Mouse (Mus musculus) limb, embryonic 14.5 days (tissue): Measurements from ENCODE around the gene Phtf1. TPM values are rescaled to one million over a fixed set of nuclear protein-coding genes. Genes with fewer than 3 reads are reported as not detected.
A peak's percentile ranks its signal among the peaks of the same experiment; 100 is the strongest.

ENCODE experiments used
- ATAC-seq: fragments of 200-750 bp; cut with Nextera tagmentation; 2 replicates; pipeline ENCODE4 v1.8.0; 2017; ENCODE audit warnings: low read depth, moderate number of reproducible peaks, moderate TSS enrichment; ENCODE audit not compliant: low FRiP score
- DNase-seq: peaks from one replicate; pipeline ENCODE4 v3.0.0-alpha.2; 2015; ENCODE audit warnings: low spot score
- H3K27ac ChIP-seq: fragments of 300-500 bp; sonication (generic); replicated peaks from 2 replicates; pipeline ENCODE4 v1.5.1; 2014; ENCODE audit warnings: low read depth, mild to moderate bottlenecking, low read length, moderate library complexity, mixed read lengths
- H3K27me3 ChIP-seq: fragments of 300-500 bp; sonication (generic); 2 replicates; pipeline ENCODE4 v1.6.1; 2014; ENCODE audit warnings: low read length, mixed read lengths; ENCODE audit not compliant: control insufficient read depth, insufficient read depth
- H3K36me3 ChIP-seq: fragments of 300-500 bp; sonication (generic); 2 replicates; pipeline ENCODE4 v1.6.1; 2014; ENCODE audit warnings: mild to moderate bottlenecking, low read length, moderate library complexity, mixed read lengths; ENCODE audit not compliant: control insufficient read depth, insufficient read depth
- H3K4me1 ChIP-seq: fragments of 300-500 bp; sonication (generic); 2 replicates; pipeline ENCODE4 v1.6.1; 2014; ENCODE audit warnings: antibody characterized with exemption, low read length, mixed read lengths; ENCODE audit not compliant: control insufficient read depth, insufficient read depth
- H3K4me2 ChIP-seq: fragments of 300-500 bp; sonication (generic); replicated peaks from 2 replicates; pipeline ENCODE4 v1.6.1; 2014; ENCODE audit warnings: low read depth, mild to moderate bottlenecking, low read length, moderate library complexity; ENCODE audit not compliant: severe bottlenecking
- H3K4me3 ChIP-seq: fragments of 300-500 bp; sonication (generic); replicated peaks from 2 replicates; pipeline ENCODE4 v1.5.1; 2014; ENCODE audit warnings: low read length
- H3K9ac ChIP-seq: fragments of 300-500 bp; sonication (generic); 2 replicates; pipeline ENCODE4 v1.6.1; 2014; ENCODE audit warnings: mild to moderate bottlenecking, low read depth, low read length, moderate library complexity; ENCODE audit not compliant: severe bottlenecking
- H3K9me3 ChIP-seq: fragments of 300-500 bp; sonication (generic); 2 replicates; pipeline ENCODE4 v1.6.1; 2016; ENCODE audit warnings: low read length; ENCODE audit not compliant: control insufficient read depth
- POLR2A ChIP-seq: fragments of 200-500 bp; IDR thresholded peaks from 2 replicates; pipeline ENCODE4 v1.8.0; 2012; ENCODE audit warnings: inconsistent platforms, mild to moderate bottlenecking, moderate library complexity, borderline replicate concordance; ENCODE audit not compliant: insufficient read depth, insufficient read length; ENCODE audit errors: extremely low read depth
- WGBS: fragments of 180-500 bp; shearing (Covaris S2); extraction: QIAGEN DNeasy Blood & Tissue Kit; methylation state at CpG from one replicate; pipeline ENCODE4 v1.1.7; 2014; 5-methylcytosine and 5-hydroxymethylcytosine counted together
- polyA plus RNA-seq, 2 experiments: library from polyadenylated mRNA; depleted of rRNA in 1 of 2; stranded (reverse) in 1 of 2; unstranded in 1 of 2; fragments of >200 nt; fragmentation: Nextera tagmentation in 1 of 2; extraction: Ambion mirVana in 1 of 2; gene quantifications; 2 replicates each; pipeline versions ENCODE4 v1.2.1 to v1.2.3; 2012 to 2014

The Phtf1 gene
- polyA plus RNA-seq, 2 experiments: 24.5 to 41.1 TPM

DNA sequence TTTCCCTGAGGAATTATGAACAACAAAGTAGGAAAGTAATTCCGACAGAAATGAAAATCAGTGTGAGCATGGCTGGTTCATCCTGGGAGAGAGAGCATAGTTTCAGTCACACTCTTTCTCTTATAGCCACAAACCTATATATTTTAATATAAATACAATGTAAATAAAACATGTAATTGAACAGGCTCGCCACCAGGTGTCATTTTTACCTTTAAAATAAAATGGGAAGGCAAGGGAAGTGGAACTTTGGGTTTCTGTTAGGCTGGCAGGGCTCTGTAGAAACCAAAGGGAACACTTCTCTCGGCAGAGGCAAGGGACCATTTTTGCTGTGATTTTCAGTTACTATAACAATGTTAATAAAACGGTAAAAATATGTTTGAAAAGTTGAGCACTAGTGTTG is 51.5 kb downstream of the Phtf1 start:
- ATAC-seq (no peak; the same call in 1 of the 2 replicates), DNase-seq (peak; percentile 50)
- H3K27me3 ChIP-seq: no peaks in the 10 kb centered on the region
- no peak for TF ChIP-seq POLR2A
- H3K4me3 ChIP-seq: no peak overlapping the region
- no peaks in the 10 kb centered on the region for H3K9me3 ChIP-seq
- H3K9ac ChIP-seq: no peak overlapping the region
- whole genome bisulfite sequencing: 57% methylated on average over 4 of the region's 4 CpGs
- H3K4me2 ChIP-seq: no peak overlapping the region
- no peaks in the 10 kb centered on the region for H3K4me1 ChIP-seq
- peaks cover 49% of the 10 kb centered on the region for H3K36me3 ChIP-seq
- no peak overlapping the region for H3K27ac ChIP-seq

- no peak for ATAC-seq
- WGBS: 89% methylated on average over 12 of the region's 12 CpGs
These were observed 52.2 kb downstream of the Phtf1 start for GRCm38 (mm10) chr3:104020101-104020500.

GRCm38 (mm10) chr3:104026938-104027337 is 59.0 kb downstream of the Phtf1 start:
- Histone ChIP-seq H3K4me2 (no peak overlapping the region), H3K36me3 (peaks cover 5% of the 10 kb centered on the region; the same call in 1 of the 2 replicates), H3K9ac (no peak overlapping the region), H3K4me1 (no peaks in the 10 kb centered on the region), H3K4me3 (no peak overlapping the region), H3K27ac (no peak overlapping the region), H3K27me3 (no peaks in the 10 kb centered on the region), H3K9me3 (no peaks in the 10 kb centered on the region)
- no peak for DNase-seq
- no peak for TF ChIP-seq POLR2A
- 61% methylated on average over 3 of the region's 3 CpGs for WGBS
- ATAC-seq: no peak

More at GRCm38 (mm10) chr3:104020101-104020500, 52.2 kb downstream of the Phtf1 start:
- no peak for DNase-seq
- no peak for TF ChIP-seq POLR2A
- H3K27me3 ChIP-seq: no peaks in the 10 kb centered on the region
- H3K4me3 ChIP-seq: no peak overlapping the region
- H3K9ac ChIP-seq: no peak overlapping the region
- H3K9me3 ChIP-seq: no peaks in the 10 kb centered on the region
- H3K27ac ChIP-seq: no peak overlapping the region
- H3K36me3 ChIP-seq: peaks cover 43% of the 10 kb centered on the region
- no peak overlapping the region for H3K4me2 ChIP-seq
- no peaks in the 10 kb centered on the region for H3K4me1 ChIP-seq

- 93% methylated on average over 1 of the region's 1 CpGs for WGBS
- DNase-seq (no peak), ATAC-seq (no peak)
- no peaks in the 10 kb centered on the region for H3K9me3 ChIP-seq
- no peak overlapping the region for H3K9ac ChIP-seq
- peaks cover 5% of the 10 kb centered on the region; the same call in 1 of the 2 replicates for H3K36me3 ChIP-seq
- H3K4me3 ChIP-seq: no peak overlapping the region
- H3K27me3 ChIP-seq: no peaks in the 10 kb centered on the region
- no peaks in the 10 kb centered on the region for H3K4me1 ChIP-seq
- TF ChIP-seq POLR2A: no peak
- H3K27ac ChIP-seq: no peak overlapping the region
- no peak overlapping the region for H3K4me2 ChIP-seq
These were observed 64.2 kb downstream of the Phtf1 start for GRCm38 (mm10) chr3:104032086-104032485.

DNA sequence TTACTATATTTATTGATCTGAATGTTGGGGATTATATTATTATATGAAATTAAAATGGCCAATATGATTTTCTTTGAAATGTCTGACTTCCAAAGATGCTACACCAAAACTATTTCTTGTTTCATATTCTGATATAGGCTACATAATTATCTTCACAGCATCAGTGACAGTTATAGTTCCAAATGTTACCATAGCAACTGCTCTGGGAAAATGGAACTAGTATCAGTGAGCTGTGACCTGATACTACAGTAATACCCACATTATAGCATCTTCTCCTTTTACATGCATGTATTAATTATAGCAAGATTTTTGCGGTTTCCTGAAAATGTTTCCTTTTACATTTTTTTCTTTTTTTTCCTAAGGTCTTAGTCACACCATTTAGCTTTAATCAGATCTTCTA is 64.8 kb downstream of the Phtf1 start:
- Histone ChIP-seq H3K4me2 (no peak overlapping the region), H3K9me3 (no peaks in the 10 kb centered on the region), H3K4me1 (no peaks in the 10 kb centered on the region), H3K4me3 (no peak overlapping the region), H3K9ac (no peak overlapping the region), H3K27me3 (no peaks in the 10 kb centered on the region), H3K27ac (no peak overlapping the region), H3K36me3 (peaks cover 5% of the 10 kb centered on the region)
- no peak for ATAC-seq
- no peak for DNase-seq
- no peak for TF ChIP-seq POLR2A
- 88% methylated on average over 1 of the region's 1 CpGs for WGBS
